Mouse (Mus musculus) frontal cortex, postnatal 10 days (tissue): ENCODE results near the gene Rps17.

Experiments used
- DNase-seq, 2 experiments: peaks; one replicate each; pipeline ENCODE4 v3.0.0; 2022; ENCODE audit warnings: low spot score in 2 of 2, mixed read lengths in 1 of 2

Rps17 gene

GRCm38 (mm10) chr7:81331851-81332250 is 13.2 kb downstream of the Rps17 start:
- no peak for DNase-seq

GRCm38 (mm10) chr7:81330767-81331166 is 14.3 kb downstream of the Rps17 start:
- DNase-seq: no peak

- DNase-seq: no peak
These were observed 17.4 kb downstream of the Rps17 start for GRCm38 (mm10) chr7:81327661-81328060.

- no peak for DNase-seq
These were observed 18.2 kb downstream of the Rps17 start for GRCm38 (mm10) chr7:81326859-81327258.

- no peak for DNase-seq
These were observed 19.0 kb downstream of the Rps17 start for GRCm38 (mm10) chr7:81326043-81326442.

- no peak for DNase-seq
These were observed 23.3 kb downstream of the Rps17 start for GRCm38 (mm10) chr7:81321776-81322175.

GRCm38 (mm10) chr7:81319749-81320148 is 25.3 kb downstream of the Rps17 start:
- DNase-seq: no peak

GRCm38 (mm10) chr7:81315583-81315982 is 29.5 kb downstream of the Rps17 start:
- DNase-seq: no peak

- no peak for DNase-seq
These were observed 33.5 kb downstream of the Rps17 start for GRCm38 (mm10) chr7:81311581-81311980.

GRCm38 (mm10) chr7:81311130-81311529 is 33.9 kb downstream of the Rps17 start:
- DNase-seq: no peak

- DNase-seq: no peak
These were observed 35.8 kb downstream of the Rps17 start for GRCm38 (mm10) chr7:81309247-81309646.

- DNase-seq: no peak
These were observed 37.3 kb downstream of the Rps17 start for GRCm38 (mm10) chr7:81307735-81308134.

- DNase-seq: no peak
These were observed 40.4 kb downstream of the Rps17 start for GRCm38 (mm10) chr7:81304675-81305074.

GRCm38 (mm10) chr7:81304100-81304499 is 41.0 kb downstream of the Rps17 start:
- DNase-seq: no peak

GRCm38 (mm10) chr7:81303682-81304081 is 41.4 kb downstream of the Rps17 start:
- no peak for DNase-seq

GRCm38 (mm10) chr7:81301323-81301722 is 43.7 kb downstream of the Rps17 start:
- no peak for DNase-seq

- DNase-seq: no peak
These were observed 46.8 kb downstream of the Rps17 start for GRCm38 (mm10) chr7:81298206-81298605.

- no peak for DNase-seq
These were observed 49.9 kb downstream of the Rps17 start for GRCm38 (mm10) chr7:81295169-81295568.
